Mouse (Mus musculus) retina, postnatal 7 days (tissue): ENCODE measurements around the gene Rhox3f.
"Not testable (repeated sequence)": the region's sequence is repeated elsewhere in the genome, so short reads cannot be mapped to it uniquely, and the experiment has no call there.

Experiments
- DNase-seq: peaks from one replicate; pipeline ENCODE4 v3.0.0-alpha.2; 2012; ENCODE audit warnings: low read depth, low spot score

Rhox3f gene

DNA sequence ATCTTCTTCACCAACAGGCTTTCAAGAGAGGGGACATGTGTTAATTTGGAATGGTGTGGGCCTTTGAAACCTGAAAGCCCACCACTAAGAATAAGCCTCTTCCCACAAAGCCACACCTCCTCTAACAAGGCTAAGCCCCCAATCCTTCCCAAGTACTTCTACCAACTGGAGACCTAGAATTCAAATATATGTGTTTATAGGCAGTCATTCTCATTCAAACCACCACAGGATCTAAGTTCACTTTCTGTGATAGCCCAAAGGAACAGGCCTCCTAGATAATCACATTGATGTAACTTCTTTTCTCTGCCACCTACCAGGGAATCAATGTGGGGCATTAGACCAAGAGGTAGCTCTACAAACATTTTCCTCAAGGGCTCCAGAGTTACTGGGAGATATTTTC is at the start of gene Rhox3f:
Gene Rhox3f (plus strand): TSS at position 301 of the 400 bp plus-strand sequence.
- DNase-seq = not testable (repeated sequence)

- DNase-seq = not testable (repeated sequence)
Observed at GRCm38 (mm10) chrX:37541719-37542118, 39.1 kb upstream of the Rhox3f start, which contains the start of gene Rhox3e. Gene Rhox3e (plus strand): TSS chrX:37542019.

GRCm38 (mm10) chrX:37557112-37557511 is 23.7 kb upstream of the Rhox3f start, which contains the start of gene Rhox4e:
Gene Rhox4e (plus strand): TSS chrX:37557412.
- DNase-seq = not testable (repeated sequence)

DNA sequence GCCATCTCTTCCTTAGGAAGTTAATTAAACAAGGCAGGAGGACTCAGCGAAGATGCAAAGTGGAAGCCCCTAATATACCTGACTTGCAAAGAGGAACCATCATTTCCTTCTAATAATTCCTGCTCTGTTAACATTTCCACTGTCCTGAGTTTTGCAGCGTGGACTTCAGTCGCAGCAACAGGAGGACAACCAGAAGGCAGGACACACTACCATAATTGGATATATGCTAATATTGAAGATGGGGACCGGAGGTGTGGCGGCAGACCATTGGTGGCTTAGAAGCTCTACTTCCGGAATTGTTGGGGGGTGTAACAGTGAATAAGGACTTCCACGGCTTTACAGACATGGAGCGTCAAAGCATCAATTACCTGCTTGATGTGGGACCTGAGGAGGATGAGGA is 9.7 kb upstream of the Rhox3f start, which contains the start of gene Rhox2f:
Gene Rhox2f (plus strand): TSS at position 301 of the 400 bp plus-strand sequence.
- not testable (repeated sequence) for DNase-seq

DNA sequence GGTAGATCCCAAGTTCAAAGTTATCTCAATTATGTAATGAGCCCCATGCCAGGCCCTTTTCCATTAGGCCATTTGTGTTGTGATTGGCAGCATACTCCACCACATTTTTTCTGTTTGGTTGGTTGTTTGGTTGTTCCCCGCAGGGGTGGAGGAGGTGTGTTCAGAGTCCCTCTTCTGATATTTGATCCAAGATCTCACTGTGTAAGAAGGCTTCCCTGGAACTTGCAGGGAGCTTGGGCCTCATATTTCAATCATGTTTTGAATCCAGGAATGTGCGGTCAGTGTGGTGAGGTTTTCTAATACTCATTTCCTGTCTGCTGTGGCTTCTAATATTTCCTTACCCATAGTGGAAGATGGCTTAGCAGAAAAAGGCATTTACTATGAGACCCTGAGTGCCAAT is 8.2 kb upstream of the Rhox3f start:
- not testable (repeated sequence) for DNase-seq

- DNase-seq = not testable (repeated sequence)
Observed at GRCm38 (mm10) chrX:37607604-37608003, 26.8 kb downstream of the Rhox3f start, which contains the start of gene Rhox4f. Gene Rhox4f (minus strand): TSS chrX:37607704.

GRCm38 (mm10) chrX:37628512-37628911 is 47.7 kb downstream of the Rhox3f start, which contains the start of gene Rhox3g:
Gene Rhox3g (minus strand): TSS chrX:37628612.
- DNase-seq = not testable (repeated sequence)
